Mouse (Mus musculus) natural killer cell, adult 2 months (primary cell): ENCODE measurements around the gene Rps26.
A peak's percentile ranks its signal among the peaks of the same experiment; 100 is the strongest.

Experiments used
- DNase-seq, 2 experiments: peaks; one replicate each; pipeline ENCODE4 v3.0.0; 2022; ENCODE audit warnings: low spot score in 2 of 2

The Rps26 gene

DNA sequence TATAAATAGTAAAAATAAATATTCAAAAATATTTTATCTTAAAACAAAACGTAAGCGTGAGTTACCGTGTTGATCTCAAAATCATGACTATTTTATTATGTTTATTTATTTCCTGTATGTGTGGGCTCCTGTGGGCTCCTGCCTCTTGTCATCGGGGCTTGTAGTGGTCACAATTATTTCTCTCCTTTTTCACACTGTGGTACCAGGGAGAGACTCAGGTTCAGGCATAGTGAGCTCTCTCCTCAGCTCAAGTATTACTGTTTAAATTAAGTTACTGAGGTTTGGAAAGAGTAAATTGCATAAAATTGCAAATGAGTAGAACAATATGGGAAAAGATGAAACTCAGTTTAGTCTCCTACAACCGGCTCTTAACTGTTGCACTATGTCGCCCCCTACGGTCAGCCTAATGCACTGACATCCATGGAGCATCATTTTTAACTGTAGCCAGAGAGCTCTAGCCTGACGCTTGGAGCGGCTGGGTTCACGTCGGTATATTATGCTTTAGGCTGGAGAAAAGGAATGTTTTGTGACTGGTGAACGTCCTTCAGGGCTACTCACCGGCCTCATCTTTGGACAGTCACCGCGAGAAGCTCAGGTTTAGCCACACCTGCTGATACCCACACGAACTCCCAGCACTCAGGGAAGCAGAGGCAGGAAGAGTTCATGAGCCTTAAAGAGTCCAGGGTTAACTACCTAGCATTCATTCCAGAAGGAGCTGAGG lies 14.0 kb downstream of the Rps26 start:
- peak; percentile 55 to 76 for DNase-seq

DNA sequence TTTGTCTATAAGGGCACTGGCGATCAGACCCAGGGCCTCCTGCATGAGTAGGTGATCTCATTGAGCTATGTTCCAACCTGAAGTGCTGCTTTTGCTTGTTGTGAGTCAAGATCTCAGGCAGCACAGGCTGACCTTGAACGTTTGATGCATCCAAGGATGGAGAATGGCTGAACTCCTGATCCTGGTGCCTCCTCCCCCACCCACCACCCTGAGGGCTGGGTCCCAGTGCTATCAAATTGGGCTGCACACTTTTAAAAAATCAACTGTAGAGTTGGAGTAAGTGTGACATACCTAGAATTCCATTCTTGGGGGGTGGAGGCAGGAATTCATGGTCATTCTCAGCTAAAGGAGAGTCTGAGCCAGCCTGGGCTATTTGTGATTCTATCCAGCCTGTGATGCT lies 20.1 kb downstream of the Rps26 start:
- no peak for DNase-seq

GRCm38 (mm10) chr10:128602470-128603128 lies 23.9 kb downstream of the Rps26 start:
- no peak for DNase-seq

GRCm38 (mm10) chr10:128601499-128601898 lies 25.0 kb downstream of the Rps26 start:
- DNase-seq = no peak

DNA sequence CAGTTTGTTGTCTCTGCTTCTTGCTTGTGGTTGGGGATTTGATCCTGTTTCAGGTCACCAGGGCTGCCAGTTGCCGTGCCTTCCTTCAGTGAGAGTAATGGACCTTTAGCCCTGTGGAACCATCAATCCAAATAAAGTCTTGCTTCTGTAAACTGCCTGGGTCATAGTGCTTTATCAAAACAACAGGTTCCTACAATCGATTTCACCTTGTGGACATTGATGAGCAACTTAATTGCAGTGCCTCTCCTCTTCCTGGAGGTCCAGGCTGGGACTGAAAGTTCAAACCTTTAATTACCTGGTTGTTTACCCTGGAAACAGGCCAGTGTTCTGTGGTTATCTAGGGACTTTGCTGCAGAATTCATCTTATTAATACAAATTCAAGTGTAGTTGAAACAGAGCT lies 28.1 kb downstream of the Rps26 start:
- no peak for DNase-seq

GRCm38 (mm10) chr10:128592797-128593196 lies 33.8 kb downstream of the Rps26 start:
- DNase-seq = no peak

DNA sequence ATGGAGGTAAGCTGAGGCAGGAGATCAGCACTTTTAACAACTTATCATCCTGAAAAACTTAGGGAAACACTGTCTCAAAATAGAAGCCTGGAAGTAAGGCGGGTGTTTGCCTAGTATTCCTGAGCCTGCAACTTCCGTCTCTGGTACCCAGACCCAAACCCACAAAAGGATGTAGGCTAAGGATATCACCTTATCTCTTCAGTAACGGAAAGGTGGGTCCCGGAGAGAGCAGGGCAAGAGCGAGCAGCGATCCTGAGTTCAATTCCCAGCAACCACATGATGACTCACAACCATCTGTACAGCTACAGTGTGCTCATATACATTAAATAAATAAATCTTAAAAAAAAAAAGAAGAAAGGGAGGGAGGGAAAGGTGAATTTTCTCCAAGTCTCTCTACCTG lies 35.1 kb downstream of the Rps26 start:
- no peak for DNase-seq

DNA sequence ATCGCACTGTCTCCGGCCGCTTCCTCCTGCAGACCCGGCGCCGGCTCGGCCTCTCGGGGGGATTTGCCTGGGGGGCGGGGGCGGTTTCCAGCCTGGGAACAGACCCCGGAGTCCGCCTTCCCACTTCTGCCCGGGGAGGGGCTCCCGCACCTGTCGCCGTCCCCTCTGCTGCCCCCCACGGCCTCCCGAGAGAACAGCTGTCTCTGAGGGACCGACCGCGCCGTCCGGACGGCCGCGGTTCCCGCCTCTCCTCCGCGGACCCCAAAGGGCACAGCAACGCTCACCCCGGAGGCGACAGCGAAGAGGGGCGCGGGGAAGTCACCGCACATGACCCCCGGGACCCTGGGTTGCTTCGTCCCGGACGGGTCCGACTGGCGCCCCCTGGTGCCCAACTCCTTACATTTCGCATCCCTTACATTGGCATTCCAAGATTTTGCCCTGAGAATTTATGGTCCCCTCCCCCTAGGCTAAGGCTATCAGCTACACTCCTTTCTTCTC lies 36.3 kb downstream of the Rps26 start:
- DNase-seq = peak in 1 of 2 experiments; percentile 45

DNA sequence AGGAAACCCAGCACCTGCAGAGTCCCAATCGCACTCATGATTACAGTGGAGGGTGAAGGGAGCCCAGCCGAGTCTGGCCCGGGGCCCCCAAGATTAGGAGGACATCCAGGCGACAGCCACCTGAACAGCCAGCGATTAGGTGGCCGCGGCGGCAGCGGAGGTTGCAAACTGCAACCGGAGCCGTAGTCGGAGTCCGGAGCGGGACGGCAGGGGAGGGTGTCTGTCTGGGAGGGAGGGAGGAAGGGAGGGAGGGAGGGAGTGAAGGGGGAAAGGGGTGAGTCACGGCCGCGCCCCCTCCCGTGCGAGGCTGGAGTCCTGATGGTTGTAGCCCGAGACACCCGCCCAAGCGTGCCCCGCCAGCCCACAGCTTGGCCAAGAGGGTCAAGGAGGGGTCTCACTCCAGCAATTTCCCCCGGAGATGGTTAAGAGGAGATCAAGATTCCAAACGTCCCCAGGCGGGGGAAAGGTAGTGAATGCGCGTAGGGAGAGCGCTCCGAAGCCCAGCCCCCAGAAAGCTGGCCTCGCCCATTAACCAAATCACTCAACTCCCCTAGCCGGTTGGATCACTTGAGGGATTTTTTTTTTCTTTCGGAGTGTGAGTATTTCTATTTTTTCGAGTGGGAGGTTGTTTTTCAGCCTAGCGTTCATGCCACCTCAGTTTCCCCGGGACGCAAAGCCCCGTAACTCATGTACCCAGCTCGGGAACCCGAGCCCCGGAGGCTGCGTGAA lies 36.9 kb downstream of the Rps26 start, which contains the start of gene Erbb3:
Gene Erbb3 (minus strand): TSS at position 189 of the 729 bp plus-strand sequence.
- DNase-seq = peak in 1 of 2 experiments; percentile 26

GRCm38 (mm10) chr10:128588775-128589463 lies 37.6 kb downstream of the Rps26 start:
- DNase-seq = no peak

DNA sequence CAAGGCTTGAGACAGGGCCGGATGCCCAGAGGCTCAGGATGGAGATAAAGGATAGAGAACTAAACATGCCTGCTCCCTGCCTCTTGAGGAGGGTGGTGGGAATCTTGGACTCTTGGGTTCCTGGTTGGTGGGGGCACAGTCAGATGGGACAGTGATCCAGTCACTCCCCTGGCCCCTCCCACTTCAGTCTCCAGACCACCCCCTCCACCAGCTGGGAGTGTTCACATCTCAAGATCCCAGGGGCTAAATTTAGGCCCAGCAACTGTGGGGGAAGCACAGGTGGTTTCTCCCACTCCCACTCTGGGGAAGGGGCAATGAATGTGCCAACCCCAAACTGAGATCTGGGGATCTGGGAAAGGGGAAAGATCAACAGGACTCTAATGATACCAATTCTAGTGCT lies 38.4 kb downstream of the Rps26 start:
- no peak for DNase-seq

GRCm38 (mm10) chr10:128587697-128588096 lies 38.9 kb downstream of the Rps26 start:
- no peak for DNase-seq

DNA sequence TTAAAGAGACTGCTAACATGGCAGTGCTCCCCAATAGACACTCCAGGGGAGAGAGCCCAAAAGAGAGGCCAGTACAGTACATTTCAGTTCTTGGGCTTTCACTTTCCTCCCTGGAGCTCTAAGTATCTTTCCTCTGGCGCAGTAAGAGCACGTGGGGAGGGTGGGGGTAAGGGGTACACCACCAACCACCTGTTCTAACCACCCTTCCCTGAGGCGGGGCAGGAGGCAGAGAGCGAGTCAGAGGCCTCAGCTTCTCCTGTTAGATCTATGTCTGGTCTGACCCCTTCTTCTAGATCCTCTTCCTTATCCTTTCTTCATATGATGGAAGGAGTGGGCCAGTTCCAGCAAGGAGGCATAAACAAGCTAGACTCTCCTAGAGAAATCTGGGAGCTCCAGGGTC lies 39.4 kb downstream of the Rps26 start:
- no peak for DNase-seq

- DNase-seq = no peak
Measured at GRCm38 (mm10) chr10:128586546-128586945, 40.0 kb downstream of the Rps26 start.

DNA sequence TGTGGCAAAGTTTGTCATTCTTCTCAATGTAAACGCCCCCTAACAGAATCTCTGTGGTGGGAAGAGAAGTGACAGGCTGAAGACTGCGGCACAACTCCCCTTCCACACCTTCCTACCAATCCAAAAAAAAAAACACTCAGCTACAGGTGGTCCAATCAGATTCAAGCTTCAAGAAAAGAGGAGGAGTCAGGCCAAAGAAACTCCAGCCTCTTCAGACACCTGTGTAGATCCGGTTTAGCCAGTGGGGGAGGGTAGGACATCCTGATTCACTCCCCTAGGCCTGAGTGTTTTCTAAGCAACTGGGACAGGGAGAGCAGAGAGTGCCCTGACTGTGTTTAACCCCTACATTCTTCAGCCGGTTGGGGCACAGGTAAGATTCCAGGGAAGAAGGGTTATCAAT lies 42.2 kb downstream of the Rps26 start:
- no peak for DNase-seq

DNA sequence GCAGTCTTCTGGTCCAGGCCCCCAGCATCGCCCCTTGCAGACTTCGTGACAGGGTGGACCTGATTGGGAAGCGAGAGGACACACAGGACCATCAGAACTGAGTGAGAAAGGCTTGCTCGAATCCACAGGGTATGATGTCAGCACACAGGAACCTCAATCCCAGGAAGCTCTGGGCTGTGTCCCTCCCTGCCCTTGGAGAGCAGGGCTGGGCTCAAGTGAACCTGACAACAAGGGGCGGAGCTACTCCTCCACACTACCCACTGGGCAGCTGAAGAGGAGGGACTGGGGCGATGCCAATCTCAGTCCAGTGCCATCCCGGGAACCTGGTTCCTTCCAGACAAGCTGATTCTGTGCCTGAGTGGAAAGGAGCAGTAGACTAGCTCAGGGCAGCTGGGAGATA lies 42.9 kb downstream of the Rps26 start:
- no peak for DNase-seq

- no peak for DNase-seq
Measured at GRCm38 (mm10) chr10:128579731-128580130, 46.8 kb downstream of the Rps26 start.

GRCm38 (mm10) chr10:128579298-128579697 lies 47.2 kb downstream of the Rps26 start:
- DNase-seq = no peak

DNA sequence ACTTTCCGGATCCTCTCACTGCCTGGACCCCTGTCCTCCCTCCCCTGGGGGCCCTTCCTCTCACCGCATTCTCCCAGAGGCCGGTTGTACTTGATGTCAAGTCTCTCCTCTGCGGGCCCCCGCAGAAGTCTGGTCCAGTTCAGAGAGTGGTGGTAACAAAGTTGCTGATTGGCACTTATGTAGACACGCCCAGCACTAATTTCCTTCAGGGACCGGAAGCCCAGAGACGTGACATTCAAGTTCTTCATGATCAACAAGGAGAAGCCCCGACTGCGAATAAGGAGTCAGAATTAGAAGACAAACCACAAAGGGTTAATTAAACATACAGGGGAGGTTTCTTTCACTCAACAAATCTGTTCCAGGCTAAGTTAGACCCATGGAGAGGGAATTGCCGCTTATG lies 48.2 kb downstream of the Rps26 start:
- no peak for DNase-seq

DNA sequence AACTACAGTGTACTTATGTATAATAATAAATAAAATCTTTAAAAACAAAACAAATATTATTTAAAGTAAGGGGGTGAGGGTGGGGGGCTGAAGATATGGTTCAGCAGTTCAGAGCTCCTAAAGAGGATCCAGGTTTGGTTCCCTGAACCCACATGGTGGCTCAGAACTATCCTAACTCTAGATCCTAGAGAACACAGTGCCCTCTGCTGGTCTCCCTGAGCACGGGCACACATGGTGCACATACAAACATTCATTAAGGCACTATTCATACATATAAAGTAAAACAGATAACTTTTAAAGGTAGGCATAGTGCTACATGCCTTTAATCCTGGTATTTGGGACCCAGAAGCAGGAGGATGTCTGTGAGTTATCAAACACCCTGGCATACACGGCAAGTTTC lies 51.5 kb downstream of the Rps26 start:
- DNase-seq = no peak
